ENCODE assay signal across 10 mouse cellular contexts in genomic region chr19:43396327-43396726, GRCm38 (mm10). TPM values are rescaled to one million over a fixed set of nuclear protein-coding genes. Genes with fewer than 3 reads are reported as not detected.
DNase-seq lines count a peak whose midpoint lies in the region; ATAC-seq and TF ChIP-seq lines count a peak whose summit lies in the region.
"Had no signal": no experiment of that assay in that cellular context is flagged by ENCODE, and none has a peak within 500 bp of the region (broad histone marks: within the 10 kb centered on the region; RNA-seq: fewer than 3 reads in every experiment).

No protein-coding gene starts in this region.

- 7% methylated on average over 4 of the region's 4 CpGs for WGBS in hindbrain, embryonic 10.5 days
- WGBS in hindbrain, embryonic 12.5 days: 7% methylated on average over 4 of the region's 4 CpGs
- 3% methylated on average over 4 of the region's 4 CpGs for WGBS in forebrain, embryonic 14.5 days
- WGBS in midbrain, embryonic 15.5 days: 6% methylated on average over 4 of the region's 4 CpGs

- TF ChIP-seq RAD21 in CH12.LX (IDR thresholded peaks at IDR 0.05; ENCODE audit: low read depth, low read length): peak; percentile 91

- ATAC-seq in hindbrain, embryonic 12.5 days (ENCODE audit: low FRiP score): no peak
- 0 out of 2 replicates have a peak, but pooled peaks have one; percentile 34 for ATAC-seq in forebrain, embryonic 14.5 days
- ATAC-seq in midbrain, embryonic 15.5 days (replicated peaks): peak; percentile 75; the same call in 1 of the 2 replicates
- no peak for ATAC-seq in inflammation-experienced regulatory T-cells, adult 6 months

- peak; percentile 33 to 86; a peak in 2 of 4 replicates for TF ChIP-seq CTCF in CH12.LX (conservative IDR thresholded peaks at IDR 0.05 in 1 of 2, IDR thresholded peaks at IDR 0.05 in 1 of 2; ENCODE audit: low read depth in 2 of 2, low read length in 2 of 2)

- in situ Hi-C loops in CH12.LX (cut with MboI; ENCODE audit: low pct_ligation_motif_present, low pct_unique_long_range_greater_than_20kb, low sequenced_read_pairs): no loop called here

- H3K9me3 ChIP-seq in hindbrain, embryonic 10.5 days: no peaks in the 10 kb centered on the region
- H3K9me3 ChIP-seq in hindbrain, embryonic 12.5 days (replicated peaks): no peaks in the 10 kb centered on the region
- H3K9me3 ChIP-seq in CH12.LX (replicated peaks; ENCODE audit: low read length): no peaks in the 10 kb centered on the region
- no peaks in the 10 kb centered on the region for H3K9me3 ChIP-seq in forebrain, embryonic 14.5 days (replicated peaks; ENCODE audit: control insufficient read depth, low read length)
- H3K9me3 ChIP-seq in midbrain, embryonic 15.5 days: no peaks in the 10 kb centered on the region
- H3K9me3 ChIP-seq: embryonic facial prominence, embryonic 13.5 days; liver, embryonic 13.5 days had no signal

- TF ChIP-seq POLR2A in CH12.LX (IDR thresholded peaks at IDR 0.05; ENCODE audit: low read depth, low read length): no peak

- no peak overlapping the region for H3K9ac ChIP-seq in hindbrain, embryonic 12.5 days
- no peak overlapping the region for H3K9ac ChIP-seq in CH12.LX (ENCODE audit: insufficient read depth, low read depth)
- no peak overlapping the region for H3K9ac ChIP-seq in forebrain, embryonic 14.5 days (ENCODE audit: low read length)
- no peak overlapping the region for H3K9ac ChIP-seq in midbrain, embryonic 15.5 days
- H3K9ac ChIP-seq: embryonic facial prominence, embryonic 13.5 days; liver, embryonic 13.5 days had no signal

- H3K27ac ChIP-seq in hindbrain, embryonic 10.5 days: no peak overlapping the region
- no peak overlapping the region for H3K27ac ChIP-seq in hindbrain, embryonic 12.5 days
- H3K27ac ChIP-seq in CH12.LX (ENCODE audit: insufficient read depth, low read depth): no peak overlapping the region
- H3K27ac ChIP-seq in forebrain, embryonic 14.5 days (ENCODE audit: low read depth, low read length): no peak overlapping the region
- H3K27ac ChIP-seq in midbrain, embryonic 15.5 days: no peak overlapping the region
- H3K27ac ChIP-seq: embryonic facial prominence, embryonic 13.5 days; liver, embryonic 13.5 days had no signal

- dilution Hi-C loops in CH12.LX (cut with MboI; ENCODE audit: extremely low pct_ligation_motif_present, extremely low pct_unique_long_range_greater_than_20kb, low sequenced_read_pairs): no loop called here

- no peaks in the 10 kb centered on the region for H3K36me3 ChIP-seq in hindbrain, embryonic 10.5 days
- H3K36me3 ChIP-seq in hindbrain, embryonic 12.5 days: no peaks in the 10 kb centered on the region
- no peaks in the 10 kb centered on the region for H3K36me3 ChIP-seq in CH12.LX (replicated peaks in 1 of 2; ENCODE audit: control insufficient read depth in 1 of 2, insufficient read depth in 1 of 2, low read length in 1 of 2)
- no peaks in the 10 kb centered on the region for H3K36me3 ChIP-seq in forebrain, embryonic 14.5 days (ENCODE audit: control insufficient read depth, insufficient read depth, low read length)
- H3K36me3 ChIP-seq in midbrain, embryonic 15.5 days (replicated peaks): no peaks in the 10 kb centered on the region
- H3K36me3 ChIP-seq: embryonic facial prominence, embryonic 13.5 days; liver, embryonic 13.5 days had no signal

- no peak overlapping the region for H3K4me2 ChIP-seq in hindbrain, embryonic 12.5 days (replicated peaks)
- H3K4me2 ChIP-seq in CH12.LX (ENCODE audit: insufficient read depth, low read depth, poor library complexity, severe bottlenecking): no peak overlapping the region
- H3K4me2 ChIP-seq in forebrain, embryonic 14.5 days (ENCODE audit: low read length): no peak overlapping the region
- H3K4me2 ChIP-seq in midbrain, embryonic 15.5 days: no peak overlapping the region
- H3K4me2 ChIP-seq: embryonic facial prominence, embryonic 13.5 days; liver, embryonic 13.5 days had no signal

- no peak overlapping the region for H3K4me3 ChIP-seq in hindbrain, embryonic 10.5 days
- H3K4me3 ChIP-seq in hindbrain, embryonic 12.5 days: no peak overlapping the region
- H3K4me3 ChIP-seq in CH12.LX (replicated peaks in 1 of 3; ENCODE audit: low read depth in 2 of 3, low read length in 2 of 3, poor library complexity in 1 of 3): no peak overlapping the region
- no peak overlapping the region for H3K4me3 ChIP-seq in forebrain, embryonic 14.5 days (ENCODE audit: low read depth, low read length)
- H3K4me3 ChIP-seq in midbrain, embryonic 15.5 days: no peak overlapping the region
- H3K4me3 ChIP-seq: embryonic facial prominence, embryonic 13.5 days; liver, embryonic 13.5 days had no signal

- peak; percentile 19 for DNase-seq in hindbrain, embryonic 10.5 days (ENCODE audit: low spot score)
- DNase-seq in CH12.LX (ENCODE audit: extremely low read depth) (peak; percentile 63), adipocyte (ENCODE audit: low spot score) (peak; percentile 71)
- peak; percentile 83 for DNase-seq in forebrain, embryonic 14.5 days (ENCODE audit: low spot score)
- DNase-seq in layer of hippocampus, postnatal 14 days (ENCODE audit: low spot score in 2 of 2): peak; percentile 13 to 64
- DNase-seq: liver, embryonic 13.5 days had no signal

- no peak for TF ChIP-seq EP300 in CH12.LX (IDR thresholded peaks at IDR 0.05; ENCODE audit: low read length)

- no peaks in the 10 kb centered on the region for H3K27me3 ChIP-seq in hindbrain, embryonic 10.5 days (ENCODE audit: insufficient read depth, poor library complexity, severe bottlenecking)
- peaks cover 3% of the 10 kb centered on the region; the same call in 1 of the 2 replicates for H3K27me3 ChIP-seq in hindbrain, embryonic 12.5 days
- no peaks in the 10 kb centered on the region for H3K27me3 ChIP-seq in CH12.LX (replicated peaks)
- H3K27me3 ChIP-seq in forebrain, embryonic 14.5 days (replicated peaks; ENCODE audit: control insufficient read depth, insufficient read depth, low read length): no peaks in the 10 kb centered on the region
- H3K27me3 ChIP-seq in midbrain, embryonic 15.5 days (replicated peaks): peaks cover 3% of the 10 kb centered on the region; the same call in 1 of the 2 replicates
- H3K27me3 ChIP-seq: embryonic facial prominence, embryonic 13.5 days had no signal

- no peaks in the 10 kb centered on the region for H3K79me2 ChIP-seq in CH12.LX (replicated peaks; ENCODE audit: control insufficient read depth, extremely low read depth, insufficient read depth, poor library complexity, severe bottlenecking)

- H3K4me1 ChIP-seq in hindbrain, embryonic 10.5 days (replicated peaks): no peaks in the 10 kb centered on the region
- H3K4me1 ChIP-seq in hindbrain, embryonic 12.5 days: no peaks in the 10 kb centered on the region
- H3K4me1 ChIP-seq in CH12.LX (ENCODE audit: control insufficient read depth in 1 of 2, insufficient read depth in 2 of 2): no peaks in the 10 kb centered on the region
- no peaks in the 10 kb centered on the region for H3K4me1 ChIP-seq in forebrain, embryonic 14.5 days (ENCODE audit: control insufficient read depth, insufficient read depth, low read length)
- H3K4me1 ChIP-seq in midbrain, embryonic 15.5 days: no peaks in the 10 kb centered on the region
- H3K4me1 ChIP-seq: liver, embryonic 13.5 days had no signal

TF ChIP-seq in CH12.LX, 34 proteins besides CTCF, POLR2A, EP300 and RAD21:
- peak; percentile 65 for TF ChIP-seq ZC3H11A (IDR thresholded peaks at IDR 0.05; ENCODE audit: low read depth, low read length)
- no peak for TF ChIP-seq E2F4 (IDR thresholded peaks at IDR 0.05; ENCODE audit: insufficient replicate concordance, low read depth, low read length)
- peak; percentile 89 for TF ChIP-seq SMC3 (IDR thresholded peaks at IDR 0.05; ENCODE audit: low read depth, low read length)

RNA-seq across cellular contexts. Expression of gene Hpse2, which starts 8.2 kb away (rescaled TPM):
- polyA plus RNA-seq in hindbrain, embryonic 10.5 days (2016; fragmentation: Nextera tagmentation; extraction: Ambion mirVana): 0.70 and 2.7 TPM in 2 replicates
- polyA plus RNA-seq in hindbrain, embryonic 12.5 days (2016; fragmentation: Nextera tagmentation; extraction: Ambion mirVana): 1.3 and 1.6 TPM in 2 replicates
- total RNA-seq in CH12.LX (2012; rRNA removed) (not detected in 2 replicates), CH12.LX (2014; rRNA removed) (not detected in 2 replicates)
- polyA plus RNA-seq in CH12.LX (2012; ENCODE audit: insufficient read length, low read depth): not detected in 2 replicates
- polyA plus RNA-seq in forebrain, embryonic 14.5 days (2014; fragmentation: Nextera tagmentation; extraction: Ambion mirVana): 0.04 TPM in 1 of 2 replicates, not detected in the other
- under 1 TPM; 0.07 to 0.43 TPM for total RNA-seq in layer of hippocampus, postnatal 14 days (2021)
- 0.08 and 0.18 TPM in 2 replicates for polyA plus RNA-seq in midbrain, embryonic 15.5 days (2015; fragmentation: Nextera tagmentation; extraction: Ambion mirVana)
- polyA plus RNA-seq in inflammation-experienced regulatory T-cells, adult 6 months (2017; shearing (Covaris generic)): not detected

RNA-seq across cellular contexts. Expression of gene Cnnm1, which starts 43.9 kb away (rescaled TPM):
- 0.34 and 0.35 TPM in 2 replicates for polyA plus RNA-seq in hindbrain, embryonic 10.5 days (2016; fragmentation: Nextera tagmentation; extraction: Ambion mirVana)
- polyA plus RNA-seq in hindbrain, embryonic 12.5 days (2016; fragmentation: Nextera tagmentation; extraction: Ambion mirVana): 0.66 and 0.67 TPM in 2 replicates
- not detected in 2 replicates for total RNA-seq in CH12.LX (2012; rRNA removed)
- not detected in 2 replicates for total RNA-seq in CH12.LX (2014; rRNA removed)
- not detected in 2 replicates for polyA plus RNA-seq in CH12.LX (2012; ENCODE audit: insufficient read length, low read depth)
- 0.62 and 1.4 TPM in 2 replicates for polyA plus RNA-seq in forebrain, embryonic 14.5 days (2014; fragmentation: Nextera tagmentation; extraction: Ambion mirVana)
- 10 to 100 TPM; 53.4 to 60.4 TPM for total RNA-seq in layer of hippocampus, postnatal 14 days (2021)
- 2.1 and 3.3 TPM in 2 replicates for polyA plus RNA-seq in midbrain, embryonic 15.5 days (2015; fragmentation: Nextera tagmentation; extraction: Ambion mirVana)
- not detected for polyA plus RNA-seq in inflammation-experienced regulatory T-cells, adult 6 months (2017; shearing (Covaris generic))

Comparison
In these comparisons a context has a peak if more than half of its experiments do, and no peak if none do; other contexts are left out.
1. DNase-seq: peak in every context shown above with its lines; median percentile 83 in forebrain, embryonic 14.5 days; 71 in adipocyte; 63 in CH12.LX; 38 in layer of hippocampus, postnatal 14 days; 19 in hindbrain, embryonic 10.5 days.
2. ATAC-seq: peak in forebrain, embryonic 14.5 days (single experiment) and midbrain, embryonic 15.5 days (single experiment); none in hindbrain, embryonic 12.5 days (single experiment) and inflammation-experienced regulatory T-cells, adult 6 months (single experiment).